Mouse (Mus musculus) heart, embryonic 10.5 days (tissue): ENCODE data around the gene Daam1. TPM values are rescaled to one million over a fixed set of nuclear protein-coding genes. Genes with fewer than 3 reads are reported as not detected.
A peak's percentile ranks its signal among the peaks of the same experiment; 100 is the strongest.

ENCODE experiments used
- DNase-seq: peaks from one replicate; pipeline ENCODE4 v3.0.0-alpha.2; 2017; ENCODE audit warnings: low spot score
- H3K27ac ChIP-seq: fragments of 300-500 bp; sonication (generic); 2 replicates; pipeline ENCODE4 v1.5.1; 2016; ENCODE audit warnings: mild to moderate bottlenecking
- H3K27me3 ChIP-seq: fragments of 300-500 bp; sonication (generic); 2 replicates; pipeline ENCODE4 v1.6.1; 2016; ENCODE audit warnings: mild to moderate bottlenecking; ENCODE audit not compliant: poor library complexity, insufficient read depth, severe bottlenecking
- H3K36me3 ChIP-seq: fragments of 300-500 bp; sonication (generic); 2 replicates; pipeline ENCODE4 v1.6.1; 2016; ENCODE audit warnings: mild to moderate bottlenecking, moderate library complexity
- H3K4me1 ChIP-seq: fragments of 300-500 bp; sonication (generic); 2 replicates; pipeline ENCODE4 v1.6.1; 2016; ENCODE audit warnings: mild to moderate bottlenecking
- H3K4me3 ChIP-seq: fragments of 300-500 bp; sonication (generic); 2 replicates; pipeline ENCODE4 v1.5.1; 2016; ENCODE audit warnings: mild to moderate bottlenecking, moderate library complexity
- H3K9me3 ChIP-seq: fragments of 300-500 bp; sonication (generic); 2 replicates; pipeline ENCODE4 v1.6.1; 2016; ENCODE audit warnings: mild to moderate bottlenecking, moderate library complexity
- WGBS: fragments of 180-500 bp; shearing (Covaris S2); methylation state at CpG from one replicate; pipeline ENCODE4 v1.1.7; 2016; 5-methylcytosine and 5-hydroxymethylcytosine counted together
- polyA plus RNA-seq: library from polyadenylated mRNA; unstranded; fragments of >200 nt; fragmentation: Nextera tagmentation; extraction: Ambion mirVana; gene quantifications from 2 replicates; pipeline ENCODE4 v1.2.1, GENCODE M21; 2016

Daam1 gene
- polyA plus RNA-seq, 1 experiment from 2014 or later = 11.5 TPM

- Histone ChIP-seq H3K4me1 (peaks cover 69% of the 10 kb centered on the region), H3K9me3 (no peaks in the 10 kb centered on the region), H3K27ac (0 out of 2 replicates have a peak overlapping the region, but pooled peaks have one; percentile 32), H3K36me3 (peaks cover 17% of the 10 kb centered on the region), H3K4me3 (no peak overlapping the region), H3K27me3 (no peaks in the 10 kb centered on the region)
- 72% methylated on average over 7 of the region's 7 CpGs for WGBS
- no peak for DNase-seq
Observed at GRCm38 (mm10) chr12:71891729-71892355, 61.0 kb downstream of the Daam1 start.

- Histone ChIP-seq H3K4me3 (no peak overlapping the region), H3K27me3 (no peaks in the 10 kb centered on the region), H3K27ac (peak overlapping the region; percentile 52; the same call in 1 of the 2 replicates), H3K4me1 (peaks cover 63% of the 10 kb centered on the region), H3K9me3 (no peaks in the 10 kb centered on the region), H3K36me3 (peaks cover 27% of the 10 kb centered on the region)
- no peak for DNase-seq
- WGBS = 48% methylated on average over 9 of the region's 9 CpGs
Observed at GRCm38 (mm10) chr12:71892996-71893605, 62.2 kb downstream of the Daam1 start.

GRCm38 (mm10) chr12:71898231-71898630 is 67.4 kb downstream of the Daam1 start:
- Histone ChIP-seq H3K4me3 (no peak overlapping the region), H3K27ac (no peak overlapping the region), H3K9me3 (no peaks in the 10 kb centered on the region), H3K36me3 (peaks cover 48% of the 10 kb centered on the region), H3K27me3 (no peaks in the 10 kb centered on the region), H3K4me1 (peaks cover 34% of the 10 kb centered on the region)
- no peak for DNase-seq
- 83% methylated on average over 5 of the region's 5 CpGs for WGBS

- DNase-seq = no peak
- no peaks in the 10 kb centered on the region for H3K27me3 ChIP-seq
- WGBS = 77% methylated on average over 7 of the region's 7 CpGs
- no peaks in the 10 kb centered on the region for H3K9me3 ChIP-seq
- H3K36me3 ChIP-seq = peaks cover 48% of the 10 kb centered on the region
- peaks cover 28% of the 10 kb centered on the region for H3K4me1 ChIP-seq
- H3K4me3 ChIP-seq = no peak overlapping the region
- no peak overlapping the region for H3K27ac ChIP-seq
Observed at GRCm38 (mm10) chr12:71898666-71899520, 68.0 kb downstream of the Daam1 start.

- Histone ChIP-seq H3K36me3 (peaks cover 48% of the 10 kb centered on the region), H3K27me3 (no peaks in the 10 kb centered on the region), H3K4me3 (no peak overlapping the region), H3K27ac (no peak overlapping the region), H3K4me1 (peaks cover 28% of the 10 kb centered on the region), H3K9me3 (no peaks in the 10 kb centered on the region)
- no peak for DNase-seq
- WGBS = 52% methylated on average over 4 of the region's 4 CpGs
Observed at GRCm38 (mm10) chr12:71899566-71899965, 68.7 kb downstream of the Daam1 start.

GRCm38 (mm10) chr12:71901211-71901610 is 70.3 kb downstream of the Daam1 start:
- DNase-seq = no peak
- Histone ChIP-seq H3K4me3 (no peak overlapping the region), H3K4me1 (peaks cover 30% of the 10 kb centered on the region), H3K27ac (no peak overlapping the region), H3K9me3 (no peaks in the 10 kb centered on the region), H3K27me3 (no peaks in the 10 kb centered on the region), H3K36me3 (peaks cover 40% of the 10 kb centered on the region)
- WGBS = 71% methylated on average over 7 of the region's 7 CpGs

GRCm38 (mm10) chr12:71901859-71902258 is 71.0 kb downstream of the Daam1 start:
- Histone ChIP-seq H3K36me3 (peaks cover 33% of the 10 kb centered on the region), H3K27ac (no peak overlapping the region), H3K9me3 (no peaks in the 10 kb centered on the region), H3K27me3 (no peaks in the 10 kb centered on the region), H3K4me1 (peaks cover 30% of the 10 kb centered on the region), H3K4me3 (no peak overlapping the region)
- 90% methylated on average over 6 of the region's 6 CpGs for WGBS
- DNase-seq = no peak

- no peak for DNase-seq
- Histone ChIP-seq H3K4me3 (no peak overlapping the region), H3K36me3 (peaks cover 31% of the 10 kb centered on the region), H3K27me3 (no peaks in the 10 kb centered on the region), H3K4me1 (peaks cover 34% of the 10 kb centered on the region), H3K27ac (no peak overlapping the region), H3K9me3 (no peaks in the 10 kb centered on the region)
- WGBS = 98% methylated on average over 1 of the region's 1 CpGs
Observed at GRCm38 (mm10) chr12:71902317-71902716, 71.4 kb downstream of the Daam1 start.

GRCm38 (mm10) chr12:71903218-71903617 is 72.3 kb downstream of the Daam1 start:
- Histone ChIP-seq H3K4me3 (no peak overlapping the region), H3K4me1 (peaks cover 34% of the 10 kb centered on the region), H3K27me3 (no peaks in the 10 kb centered on the region), H3K36me3 (peaks cover 22% of the 10 kb centered on the region), H3K27ac (no peak overlapping the region), H3K9me3 (no peaks in the 10 kb centered on the region)
- WGBS = 96% methylated on average over 4 of the region's 4 CpGs
- DNase-seq = no peak

- no peak for DNase-seq
- no peak overlapping the region for H3K4me3 ChIP-seq
- H3K9me3 ChIP-seq = no peaks in the 10 kb centered on the region
- peaks cover 19% of the 10 kb centered on the region for H3K36me3 ChIP-seq
- H3K27me3 ChIP-seq = no peaks in the 10 kb centered on the region
- 62% methylated on average over 4 of the region's 4 CpGs for WGBS
- H3K4me1 ChIP-seq = peaks cover 29% of the 10 kb centered on the region
- H3K27ac ChIP-seq = no peak overlapping the region
Observed at GRCm38 (mm10) chr12:71904310-71904709, 73.4 kb downstream of the Daam1 start.

- Histone ChIP-seq H3K36me3 (peaks cover 19% of the 10 kb centered on the region), H3K4me1 (peaks cover 32% of the 10 kb centered on the region), H3K9me3 (no peaks in the 10 kb centered on the region), H3K4me3 (no peak overlapping the region), H3K27me3 (no peaks in the 10 kb centered on the region), H3K27ac (no peak overlapping the region)
- WGBS = 85% methylated on average over 4 of the region's 4 CpGs
- no peak for DNase-seq
Observed at GRCm38 (mm10) chr12:71904926-71905325, 74.0 kb downstream of the Daam1 start.

GRCm38 (mm10) chr12:71905640-71906320 is 74.9 kb downstream of the Daam1 start:
- WGBS = 81% methylated on average over 13 of the region's 13 CpGs
- DNase-seq = no peak
- Histone ChIP-seq H3K27ac (no peak overlapping the region), H3K9me3 (no peaks in the 10 kb centered on the region), H3K4me1 (peaks cover 40% of the 10 kb centered on the region), H3K27me3 (no peaks in the 10 kb centered on the region), H3K4me3 (no peak overlapping the region), H3K36me3 (peaks cover 19% of the 10 kb centered on the region)
